Mouse (Mus musculus): ENCODE measurements around the gene Ctrb1. TPM values are rescaled to one million over a fixed set of nuclear protein-coding genes. Genes with fewer than 3 reads are reported as not detected.

Gene Ctrb1
- polyA plus RNA-seq, 1 experiment = not detected

- no peak overlapping the region for H3K4me3 ChIP-seq (replicated peaks)
- H3K4me1 ChIP-seq (ENCODE audit: control insufficient read depth) = peaks cover 10% of the 10 kb centered on the region
- H3K27me3 ChIP-seq (ENCODE audit: control insufficient read depth) = no peaks in the 10 kb centered on the region
- no peaks in the 10 kb centered on the region for H3K9me3 ChIP-seq (ENCODE audit: control insufficient read depth, low read length)
- no peak for TF ChIP-seq TAL1 (IDR thresholded peaks at IDR 0.05; ENCODE audit: low read length)
- TF ChIP-seq GATA1 (IDR thresholded peaks at IDR 0.05; ENCODE audit: low read length) = no peak
- no peaks in the 10 kb centered on the region for H3K36me3 ChIP-seq (ENCODE audit: control insufficient read depth)
Measured at GRCm38 (mm10) chr8:111700740-111701139, 9.9 kb upstream of the Ctrb1 start.

- Histone ChIP-seq H3K36me3 (ENCODE audit: control insufficient read depth) (no peaks in the 10 kb centered on the region), H3K9me3 (ENCODE audit: control insufficient read depth, low read length) (no peaks in the 10 kb centered on the region), H3K27me3 (ENCODE audit: control insufficient read depth) (no peaks in the 10 kb centered on the region), H3K4me3 (replicated peaks) (no peak overlapping the region), H3K4me1 (ENCODE audit: control insufficient read depth) (peaks cover 5% of the 10 kb centered on the region)
- TF ChIP-seq GATA1 (IDR thresholded peaks at IDR 0.05; ENCODE audit: low read length) = no peak
- no peak for TF ChIP-seq TAL1 (IDR thresholded peaks at IDR 0.05; ENCODE audit: low read length)
Measured at GRCm38 (mm10) chr8:111700201-111700600, 9.4 kb upstream of the Ctrb1 start.

GRCm38 (mm10) chr8:111699035-111699434 lies 8.2 kb upstream of the Ctrb1 start:
- TF ChIP-seq TAL1 (IDR thresholded peaks at IDR 0.05; ENCODE audit: low read length) (no peak), GATA1 (IDR thresholded peaks at IDR 0.05; ENCODE audit: low read length) (no peak)
- Histone ChIP-seq H3K27me3 (ENCODE audit: control insufficient read depth) (no peaks in the 10 kb centered on the region), H3K36me3 (ENCODE audit: control insufficient read depth) (no peaks in the 10 kb centered on the region), H3K4me3 (replicated peaks) (no peak overlapping the region), H3K4me1 (ENCODE audit: control insufficient read depth) (no peaks in the 10 kb centered on the region), H3K9me3 (ENCODE audit: control insufficient read depth, low read length) (no peaks in the 10 kb centered on the region)

GRCm38 (mm10) chr8:111697655-111698054 lies 6.8 kb upstream of the Ctrb1 start:
- no peak overlapping the region for H3K4me3 ChIP-seq (replicated peaks)
- H3K36me3 ChIP-seq (ENCODE audit: control insufficient read depth) = no peaks in the 10 kb centered on the region
- no peak for TF ChIP-seq TAL1 (IDR thresholded peaks at IDR 0.05; ENCODE audit: low read length)
- TF ChIP-seq GATA1 (IDR thresholded peaks at IDR 0.05; ENCODE audit: low read length) = no peak
- H3K9me3 ChIP-seq (ENCODE audit: control insufficient read depth, low read length) = no peaks in the 10 kb centered on the region
- H3K4me1 ChIP-seq (ENCODE audit: control insufficient read depth) = no peaks in the 10 kb centered on the region
- no peaks in the 10 kb centered on the region for H3K27me3 ChIP-seq (ENCODE audit: control insufficient read depth)

GRCm38 (mm10) chr8:111695441-111695840 lies 4.6 kb upstream of the Ctrb1 start:
- no peaks in the 10 kb centered on the region for H3K9me3 ChIP-seq (ENCODE audit: control insufficient read depth, low read length)
- no peaks in the 10 kb centered on the region for H3K27me3 ChIP-seq (ENCODE audit: control insufficient read depth)
- no peaks in the 10 kb centered on the region for H3K36me3 ChIP-seq (ENCODE audit: control insufficient read depth)
- no peaks in the 10 kb centered on the region for H3K4me1 ChIP-seq (ENCODE audit: control insufficient read depth)
- no peak for TF ChIP-seq GATA1 (IDR thresholded peaks at IDR 0.05; ENCODE audit: low read length)
- TF ChIP-seq TAL1 (IDR thresholded peaks at IDR 0.05; ENCODE audit: low read length) = no peak
- no peak overlapping the region for H3K4me3 ChIP-seq (replicated peaks)

- Histone ChIP-seq H3K4me1 (ENCODE audit: control insufficient read depth) (no peaks in the 10 kb centered on the region), H3K27me3 (ENCODE audit: control insufficient read depth) (no peaks in the 10 kb centered on the region), H3K36me3 (ENCODE audit: control insufficient read depth) (no peaks in the 10 kb centered on the region), H3K9me3 (ENCODE audit: control insufficient read depth, low read length) (no peaks in the 10 kb centered on the region), H3K4me3 (replicated peaks) (no peak overlapping the region)
- no peak for TF ChIP-seq TAL1 (IDR thresholded peaks at IDR 0.05; ENCODE audit: low read length)
- no peak for TF ChIP-seq GATA1 (IDR thresholded peaks at IDR 0.05; ENCODE audit: low read length)
Measured at GRCm38 (mm10) chr8:111693261-111693741, 2.5 kb upstream of the Ctrb1 start.

- Histone ChIP-seq H3K36me3 (ENCODE audit: control insufficient read depth) (no peaks in the 10 kb centered on the region), H3K4me1 (ENCODE audit: control insufficient read depth) (no peaks in the 10 kb centered on the region), H3K27me3 (ENCODE audit: control insufficient read depth) (peaks cover 3% of the 10 kb centered on the region), H3K9me3 (ENCODE audit: control insufficient read depth, low read length) (no peaks in the 10 kb centered on the region), H3K4me3 (replicated peaks) (no peak overlapping the region)
- TF ChIP-seq GATA1 (IDR thresholded peaks at IDR 0.05; ENCODE audit: low read length) (no peak), TAL1 (IDR thresholded peaks at IDR 0.05; ENCODE audit: low read length) (no peak)
Measured at GRCm38 (mm10) chr8:111686881-111687280, 3.9 kb downstream of the Ctrb1 start.

GRCm38 (mm10) chr8:111682521-111682920 lies 8.3 kb downstream of the Ctrb1 start:
- Histone ChIP-seq H3K9me3 (ENCODE audit: control insufficient read depth, low read length) (no peaks in the 10 kb centered on the region), H3K27me3 (ENCODE audit: control insufficient read depth) (peaks cover 23% of the 10 kb centered on the region), H3K4me3 (replicated peaks) (no peak overlapping the region), H3K36me3 (ENCODE audit: control insufficient read depth) (no peaks in the 10 kb centered on the region), H3K4me1 (ENCODE audit: control insufficient read depth) (no peaks in the 10 kb centered on the region)
- TF ChIP-seq TAL1 (IDR thresholded peaks at IDR 0.05; ENCODE audit: low read length) (no peak), GATA1 (IDR thresholded peaks at IDR 0.05; ENCODE audit: low read length) (no peak)

GRCm38 (mm10) chr8:111681153-111681552 lies 9.7 kb downstream of the Ctrb1 start:
- TF ChIP-seq GATA1 (IDR thresholded peaks at IDR 0.05; ENCODE audit: low read length) (no peak), TAL1 (IDR thresholded peaks at IDR 0.05; ENCODE audit: low read length) (no peak)
- H3K9me3 ChIP-seq (ENCODE audit: control insufficient read depth, low read length) = peaks cover 6% of the 10 kb centered on the region
- H3K27me3 ChIP-seq (ENCODE audit: control insufficient read depth) = peaks cover 23% of the 10 kb centered on the region
- no peaks in the 10 kb centered on the region for H3K4me1 ChIP-seq (ENCODE audit: control insufficient read depth)
- H3K36me3 ChIP-seq (ENCODE audit: control insufficient read depth) = no peaks in the 10 kb centered on the region
- H3K4me3 ChIP-seq (replicated peaks) = no peak overlapping the region

- Histone ChIP-seq H3K4me1 (ENCODE audit: control insufficient read depth) (no peaks in the 10 kb centered on the region), H3K9me3 (ENCODE audit: control insufficient read depth, low read length) (peaks cover 9% of the 10 kb centered on the region), H3K27me3 (ENCODE audit: control insufficient read depth) (peaks cover 23% of the 10 kb centered on the region), H3K36me3 (ENCODE audit: control insufficient read depth) (no peaks in the 10 kb centered on the region), H3K4me3 (replicated peaks) (no peak overlapping the region)
- TF ChIP-seq TAL1 (IDR thresholded peaks at IDR 0.05; ENCODE audit: low read length) = no peak
- TF ChIP-seq GATA1 (IDR thresholded peaks at IDR 0.05; ENCODE audit: low read length) = no peak
Measured at GRCm38 (mm10) chr8:111680423-111681028, 10.3 kb downstream of the Ctrb1 start.

Data from erythroblast, embryonic 14.5 days (primary cell).